Mouse (Mus musculus) urinary bladder, adult 2 months (tissue): ENCODE data around the gene Exosc9. TPM values are rescaled to one million over a fixed set of nuclear protein-coding genes. Genes with fewer than 3 reads are reported as not detected.
"Not testable (repeated sequence)": the region's sequence is repeated elsewhere in the genome, so short reads cannot be mapped to it uniquely, and the experiment has no call there.

Source experiments
- DNase-seq: peaks from one replicate; pipeline ENCODE4 v3.0.0; 2022; ENCODE audit warnings: low spot score
- polyA plus RNA-seq: library from polyadenylated mRNA; depleted of rRNA; stranded (reverse); fragments of >200 nt; gene quantifications from 2 replicates; pipeline ENCODE4 v1.2.3, GENCODE M21; 2012; rRNA removed

The Exosc9 gene
- polyA plus RNA-seq, 1 experiment: 29.0 TPM

- no peak for DNase-seq
Observed at GRCm38 (mm10) chr3:36551851-36552384, 488 bp upstream of the Exosc9 start.

GRCm38 (mm10) chr3:36557601-36558000 is 5.2 kb downstream of the Exosc9 start:
- DNase-seq: no peak

GRCm38 (mm10) chr3:36559606-36560005 is 7.2 kb downstream of the Exosc9 start:
- no peak for DNase-seq

- no peak for DNase-seq
Observed at GRCm38 (mm10) chr3:36563666-36564065, 11.3 kb downstream of the Exosc9 start.

GRCm38 (mm10) chr3:36569836-36570235 is 17.4 kb downstream of the Exosc9 start:
- no peak for DNase-seq

- no peak for DNase-seq
Observed at GRCm38 (mm10) chr3:36571361-36571826, 19.0 kb downstream of the Exosc9 start.

GRCm38 (mm10) chr3:36571827-36572378 is 19.5 kb downstream of the Exosc9 start, which contains the start of gene Ccna2:
Gene Ccna2, minus strand, starts transcription at chr3:36572150.
- DNase-seq: peak; percentile 93

GRCm38 (mm10) chr3:36598811-36599210 is 46.4 kb downstream of the Exosc9 start:
- no peak for DNase-seq

GRCm38 (mm10) chr3:36599773-36600172 is 47.4 kb downstream of the Exosc9 start:
- not testable (repeated sequence) for DNase-seq

- DNase-seq: no peak
Observed at GRCm38 (mm10) chr3:36605894-36606783, 53.7 kb downstream of the Exosc9 start.

GRCm38 (mm10) chr3:36612687-36613086 is 60.3 kb downstream of the Exosc9 start:
- no peak for DNase-seq

- DNase-seq: peak; percentile 71
Observed at GRCm38 (mm10) chr3:36613202-36613907, 60.9 kb downstream of the Exosc9 start, which contains the start of gene Bbs7. Gene Bbs7, minus strand, starts transcription at chr3:36613477.

- DNase-seq: no peak
Observed at GRCm38 (mm10) chr3:36613908-36614255, 61.5 kb downstream of the Exosc9 start.

Other genes starting within 250 kb of the Exosc9 start
- gene Anxa5, start 76.7 kb upstream of the Exosc9 start, polyA plus RNA-seq: 329 and 343 TPM in 2 replicates
- 2.6 and 3.4 TPM in 2 replicates for gene 1810062G17Rik, start 76.7 kb upstream of the Exosc9 start, polyA plus RNA-seq
- gene Gm11549, start 30.8 kb upstream of the Exosc9 start, polyA plus RNA-seq: 0.04 and 0.07 TPM in 2 replicates
- 4.7 and 5.5 TPM in 2 replicates for gene Ccna2, start 19.5 kb downstream of the Exosc9 start, polyA plus RNA-seq
- 7.9 and 8.2 TPM in 2 replicates for gene Bbs7, start 60.9 kb downstream of the Exosc9 start, polyA plus RNA-seq
- gene Trpc3, start 137.6 kb downstream of the Exosc9 start, polyA plus RNA-seq: 1.8 and 2.1 TPM in 2 replicates